Mouse (Mus musculus) thymus, postnatal 36 days (tissue): Measurements from ENCODE around the gene Uroc1.

Experiments
- DNase-seq, 2 experiments: peaks; one replicate each; pipeline ENCODE4 v3.0.0; 2022; ENCODE audit warnings: mixed read lengths in 2 of 2

Gene Uroc1

DNA sequence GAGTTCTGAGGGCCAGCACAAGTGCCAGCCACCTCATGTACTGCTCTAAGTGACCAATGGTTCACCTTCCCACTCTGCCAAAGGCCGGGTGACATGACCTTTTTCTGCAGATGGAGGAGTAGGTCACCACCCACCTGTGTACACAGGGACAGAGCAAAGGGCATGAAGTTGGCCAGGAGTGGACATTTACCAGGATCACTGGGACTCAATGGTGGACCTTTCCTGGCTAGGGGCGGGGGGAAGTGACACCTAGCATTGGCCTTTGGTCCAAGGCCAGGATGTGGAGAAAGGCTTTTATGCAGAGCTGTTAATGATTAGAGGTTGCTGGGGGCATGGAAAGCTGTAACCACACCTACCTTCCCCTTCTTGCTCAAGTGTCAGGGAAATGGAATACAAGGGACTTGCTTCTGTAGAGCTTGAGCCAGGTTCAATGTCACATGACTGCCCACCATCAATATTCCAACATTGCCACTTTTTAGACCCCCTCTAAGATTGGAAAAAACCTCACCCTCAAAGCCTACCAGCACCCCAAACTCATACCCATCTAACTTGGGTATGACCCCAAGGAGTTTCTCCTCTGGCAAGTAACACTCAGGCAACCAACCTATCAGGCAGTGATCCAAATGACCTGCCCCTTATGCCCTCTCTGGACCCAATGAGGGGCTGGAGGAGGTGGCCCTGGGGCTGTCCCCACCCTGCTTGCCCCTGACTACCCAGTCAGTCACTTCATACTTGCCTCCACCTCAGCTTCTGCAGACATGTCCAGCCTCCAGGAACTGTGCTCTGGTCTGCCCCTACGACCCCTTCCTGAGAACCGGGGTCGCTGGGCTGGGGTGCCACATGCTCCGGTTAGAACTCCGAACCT, at the start of gene Uroc1:
Gene Uroc1 (plus strand): TSS at position 724 of the 865 bp plus-strand sequence.
- no peak for DNase-seq

DNA sequence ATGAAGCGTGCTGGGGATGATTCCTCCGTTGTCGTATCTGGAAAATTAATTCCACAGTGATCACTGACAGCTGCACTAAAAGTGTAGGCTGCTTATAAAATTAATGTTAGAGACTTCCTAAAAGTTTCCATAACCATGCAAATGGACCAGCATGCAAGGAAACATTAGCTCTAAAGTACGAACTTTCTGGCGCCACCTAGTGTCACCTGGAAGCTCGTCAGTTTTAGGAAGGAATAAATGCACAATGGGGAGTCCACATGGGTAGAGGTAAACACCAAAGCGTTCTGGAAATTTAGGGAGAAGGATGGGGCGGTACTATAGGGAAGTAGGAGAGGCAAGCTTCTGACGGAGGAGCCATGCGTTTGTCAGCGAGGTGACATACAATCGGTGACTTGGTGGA, 44.8 kb upstream of the Uroc1 start:
- no peak for DNase-seq

DNA sequence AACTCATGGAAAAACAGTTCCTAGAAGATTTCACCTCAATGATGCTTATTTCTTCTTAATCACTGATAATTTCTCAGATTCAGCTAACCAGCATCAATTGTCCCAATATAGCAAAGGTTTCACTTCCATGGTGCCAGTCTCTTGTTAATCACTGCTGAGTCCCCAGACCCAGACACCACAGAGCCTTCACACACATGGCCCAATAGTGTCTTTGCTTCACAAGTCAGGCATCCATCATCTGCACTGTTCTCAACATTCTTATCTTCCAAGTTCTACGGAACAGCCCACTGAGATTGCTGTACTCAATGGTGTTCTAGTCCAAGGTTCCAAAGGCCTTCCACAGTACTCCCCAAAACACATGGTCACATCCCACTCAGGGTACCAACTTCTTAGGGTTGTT, 32.2 kb upstream of the Uroc1 start, which contains the start of gene BC048671:
Gene BC048671 (plus strand): TSS at position 301 of the 400 bp plus-strand sequence.
- no peak for DNase-seq

- no peak for DNase-seq
Measured at GRCm38 (mm10) chr6:90306315-90306975, 26.6 kb upstream of the Uroc1 start.

GRCm38 (mm10) chr6:90308839-90309778, 24.0 kb upstream of the Uroc1 start:
- DNase-seq, result no peak

- no peak for DNase-seq
Measured at GRCm38 (mm10) chr6:90315961-90316360, 17.1 kb upstream of the Uroc1 start.

- DNase-seq, result no peak
Measured at GRCm38 (mm10) chr6:90317510-90318258, 15.4 kb upstream of the Uroc1 start.

DNA sequence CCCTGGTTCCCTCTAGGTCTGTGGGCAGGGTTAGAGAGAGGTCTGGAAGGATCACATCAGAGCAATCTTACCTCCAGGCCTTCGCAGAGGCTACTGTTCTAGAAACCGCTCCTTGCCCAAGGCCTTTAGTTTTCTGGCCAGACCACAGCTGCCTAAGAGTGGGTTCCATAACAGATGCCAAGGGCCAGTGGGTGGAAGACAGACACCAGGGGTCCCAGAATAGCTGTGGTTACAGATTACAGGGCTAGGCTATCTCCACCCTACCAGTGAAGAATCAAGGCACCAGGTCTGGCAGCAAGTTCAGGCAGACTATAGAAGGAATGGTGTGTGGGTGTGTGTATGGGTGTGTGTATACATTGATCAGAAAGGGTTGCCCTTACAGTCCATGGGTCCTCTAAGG, 14.1 kb upstream of the Uroc1 start:
- DNase-seq, result no peak

DNA sequence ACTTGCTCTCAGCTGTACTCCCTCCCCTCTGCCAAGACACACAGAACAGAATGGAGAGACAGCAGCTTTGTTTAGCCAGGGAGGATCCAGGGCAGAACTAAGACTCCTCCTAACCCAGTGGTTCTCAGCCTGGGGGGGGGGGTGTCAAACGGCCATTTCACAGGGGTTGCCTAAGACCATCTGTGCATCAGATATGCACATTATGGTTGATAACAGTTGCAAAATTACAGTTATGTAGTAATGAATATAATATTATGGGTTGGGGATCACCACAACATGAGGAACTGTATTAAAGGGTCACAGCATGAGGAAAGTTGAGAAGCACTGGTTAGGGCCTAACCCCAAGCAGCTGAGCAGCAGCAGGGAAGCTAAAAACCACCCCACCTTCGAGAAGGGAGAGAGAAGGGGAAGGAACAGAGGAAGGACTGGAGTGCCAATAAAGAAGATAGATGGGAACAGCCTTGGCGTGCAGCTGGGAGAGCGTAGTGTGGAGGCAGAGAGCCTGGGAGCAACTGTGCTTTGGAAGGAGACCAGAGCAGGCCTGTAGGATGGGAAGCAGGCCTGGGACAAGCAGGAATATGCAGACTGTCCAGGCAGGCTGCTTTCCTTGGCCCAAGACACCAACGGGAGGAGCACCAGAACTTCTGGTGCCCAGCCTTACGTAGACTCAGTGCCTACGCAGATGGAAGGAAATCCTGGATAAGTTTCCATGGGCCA, 13.5 kb upstream of the Uroc1 start:
- DNase-seq, result no peak

DNA sequence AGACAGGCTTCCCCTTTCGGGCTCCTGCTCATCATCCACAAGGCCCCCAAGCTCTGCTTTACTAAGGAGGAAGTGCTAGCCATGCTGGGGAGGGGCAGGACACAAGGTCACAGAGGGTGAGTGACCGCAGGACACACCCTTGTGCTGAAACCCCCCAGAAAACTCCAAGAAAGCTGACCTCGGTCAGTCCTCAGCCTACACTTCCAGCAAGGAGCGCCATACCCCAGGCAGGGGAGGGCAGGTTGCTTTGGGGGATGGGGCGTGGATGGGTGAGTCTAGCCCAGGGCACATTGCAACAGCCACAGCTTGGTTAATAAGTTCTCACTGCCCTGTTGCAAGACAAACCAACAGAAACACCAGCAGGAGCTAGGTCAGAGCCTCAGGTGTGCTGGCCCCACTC, 12.7 kb upstream of the Uroc1 start:
- no peak for DNase-seq

GRCm38 (mm10) chr6:90321811-90322210, 11.3 kb upstream of the Uroc1 start:
- DNase-seq, result no peak

- DNase-seq, result no peak
Measured at GRCm38 (mm10) chr6:90324026-90324425, 9.1 kb upstream of the Uroc1 start.

DNA sequence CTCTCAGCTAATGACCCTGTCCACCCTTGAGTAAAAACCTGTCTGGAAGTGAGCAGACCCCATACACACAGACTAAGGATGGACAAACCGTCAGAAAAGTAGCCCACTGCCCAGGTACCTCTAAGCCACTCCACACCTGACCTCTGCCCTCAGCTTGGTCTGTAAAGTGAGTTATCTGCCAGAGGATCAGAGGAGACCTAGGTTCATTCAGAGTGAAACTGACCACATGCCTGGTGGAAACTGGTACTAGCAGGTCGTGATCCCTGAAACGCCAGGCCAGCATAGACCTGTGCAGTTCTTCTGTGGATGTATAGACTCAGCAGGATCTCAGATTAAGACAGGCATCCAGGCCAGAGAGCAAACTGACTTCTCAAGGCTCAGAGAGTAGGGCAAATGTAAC, 8.6 kb upstream of the Uroc1 start:
- no peak for DNase-seq

DNA sequence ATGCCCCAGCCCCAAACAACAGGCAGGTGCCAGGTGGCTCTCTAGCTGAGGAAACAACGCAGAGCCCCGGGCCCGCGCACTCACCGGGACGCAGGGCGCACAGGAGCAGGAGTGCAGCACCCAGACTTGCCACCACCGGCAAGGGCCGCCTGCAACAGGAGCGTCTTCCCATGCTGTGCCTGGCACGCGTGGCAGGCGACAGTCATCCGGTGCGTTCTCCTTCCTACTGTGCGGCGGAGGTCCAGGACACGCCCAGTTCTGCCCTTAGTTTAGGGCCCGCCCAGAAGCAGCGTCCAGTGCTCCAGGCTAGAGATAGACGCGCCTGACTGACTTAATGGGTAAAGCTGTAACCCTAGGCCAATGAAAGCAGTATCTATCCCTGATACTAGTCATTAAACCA, 8.1 kb upstream of the Uroc1 start, which contains the start of gene Chst13:
Gene Chst13 (minus strand): TSS at position 195 of the 400 bp plus-strand sequence.
- DNase-seq, result no peak

- DNase-seq, result no peak
Measured at GRCm38 (mm10) chr6:90327670-90328069, 5.4 kb upstream of the Uroc1 start.

DNA sequence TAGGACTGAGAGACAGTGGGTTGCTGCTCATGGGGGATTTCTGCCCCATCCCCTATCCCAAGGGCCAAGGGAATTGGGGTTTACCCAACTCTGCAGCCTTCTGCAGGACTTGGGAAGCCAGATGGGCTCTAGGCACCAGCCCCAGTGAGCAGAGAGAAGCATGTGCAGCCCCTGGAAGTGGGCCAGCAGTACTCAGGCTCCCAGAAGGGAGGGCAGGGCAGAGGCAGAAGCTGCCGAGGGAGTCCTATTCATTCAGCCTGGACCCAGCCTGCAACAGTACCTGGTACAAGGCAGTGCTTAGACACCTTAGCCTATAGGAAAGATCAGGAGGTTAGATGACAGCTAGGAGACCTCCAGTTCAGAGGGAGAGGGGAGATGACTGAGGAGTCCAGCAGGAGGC, 3.1 kb upstream of the Uroc1 start:
- no peak for DNase-seq

- DNase-seq, result no peak
Measured at GRCm38 (mm10) chr6:90334244-90334643, 1.2 kb downstream of the Uroc1 start.

GRCm38 (mm10) chr6:90342343-90342742, 9.3 kb downstream of the Uroc1 start:
- no peak for DNase-seq

DNA sequence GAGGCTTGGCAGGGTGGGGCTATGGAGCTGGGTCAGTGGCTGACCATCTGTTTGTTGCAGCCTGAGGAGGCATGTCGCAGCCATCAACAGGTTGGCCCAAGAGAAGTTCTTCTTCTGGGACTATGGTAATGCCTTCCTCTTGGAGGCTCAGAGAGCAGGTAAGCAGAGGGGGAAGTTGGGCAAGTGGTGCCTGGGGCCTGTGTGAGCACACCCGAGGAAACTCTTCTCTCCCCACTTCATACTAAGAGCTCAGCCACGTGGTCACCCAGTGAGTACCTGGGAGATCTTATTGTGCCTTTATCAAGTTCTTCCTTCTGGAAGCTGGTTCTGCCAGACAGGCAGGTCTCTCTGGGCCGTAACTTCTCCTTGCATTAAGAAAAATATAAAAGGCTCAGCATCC, 14.1 kb downstream of the Uroc1 start:
- DNase-seq, result no peak

DNA sequence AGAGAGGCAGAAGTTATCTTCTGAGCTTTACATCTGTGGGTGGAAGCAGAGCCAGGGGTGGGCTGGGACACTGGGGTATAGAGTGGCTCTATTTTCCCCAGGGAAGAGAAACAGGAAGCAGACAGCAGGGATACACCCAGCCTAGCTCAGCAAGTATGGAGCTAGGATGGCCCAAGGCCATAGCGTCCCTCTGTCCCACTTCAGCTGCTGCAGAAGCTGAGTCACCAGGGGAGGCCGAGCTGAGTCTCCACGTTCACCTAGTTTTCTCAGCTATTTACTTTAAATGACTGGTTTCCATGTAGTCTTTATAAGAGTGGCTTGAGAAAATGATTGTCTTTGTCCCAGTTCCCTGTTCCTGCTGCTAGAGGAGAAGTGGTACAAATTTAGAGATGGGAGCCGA, 15.4 kb downstream of the Uroc1 start:
- no peak for DNase-seq

DNA sequence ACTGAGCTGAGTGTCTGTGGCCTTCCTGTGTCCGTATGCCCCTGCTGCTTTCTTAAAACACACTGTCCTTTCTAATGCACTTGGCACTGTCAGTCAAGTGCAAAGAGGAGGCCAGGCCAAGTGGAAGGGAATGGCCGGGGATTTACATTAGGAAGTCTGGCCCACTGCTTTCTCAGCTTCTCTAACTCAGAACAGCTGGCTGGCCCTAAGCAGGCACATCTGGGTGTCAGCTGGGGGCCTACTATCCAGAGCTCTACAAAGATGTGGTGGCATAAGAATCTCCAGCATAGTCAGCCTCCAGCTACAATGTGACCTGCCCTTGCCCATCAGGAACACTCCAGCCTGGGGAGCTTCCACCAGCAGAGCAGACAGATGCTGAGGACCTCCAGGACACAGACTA, 16.9 kb downstream of the Uroc1 start:
- no peak for DNase-seq

DNA sequence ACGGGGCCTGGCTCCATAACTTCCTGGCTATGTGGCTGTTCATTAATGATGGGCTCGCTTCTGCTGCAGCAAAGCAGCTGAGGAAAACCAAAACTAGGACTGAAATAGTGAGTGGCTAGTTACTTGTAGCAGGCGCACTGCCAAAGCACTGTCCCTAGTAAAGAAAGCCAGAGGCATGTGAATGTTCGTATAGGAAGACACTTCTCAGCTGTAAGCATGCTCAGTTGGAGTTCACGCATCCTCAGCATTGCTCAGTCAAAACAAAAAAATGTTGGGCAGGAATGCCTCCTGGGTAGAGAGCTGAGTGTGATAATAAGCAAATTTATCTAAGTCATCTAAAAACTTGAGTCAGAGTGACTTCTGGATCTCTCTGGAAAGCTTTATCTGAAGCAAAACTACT, 25.1 kb downstream of the Uroc1 start:
- no peak for DNase-seq
